Mouse (Mus musculus) G1E (cell line): ENCODE measurements around the gene Akap11.

Experiments used
- CTCF ChIP-seq: IDR thresholded peaks from 2 replicates; pipeline ENCODE4 v1.5.1; 2012; ENCODE audit warnings: low read depth, low read length, inconsistent platforms, mixed read lengths
- GATA1 ChIP-seq: IDR thresholded peaks from 2 replicates; pipeline ENCODE4 v1.6.1; 2012; ENCODE audit warnings: borderline replicate concordance, low read length, inconsistent platforms, mixed read lengths
- POLR2AphosphoS5 ChIP-seq: IDR thresholded peaks from 2 replicates; pipeline ENCODE4 v1.6.1; 2012; ENCODE audit warnings: low read depth, low read length, inconsistent platforms; ENCODE audit not compliant: insufficient replicate concordance
- TAL1 ChIP-seq: conservative IDR thresholded peaks from 2 replicates; pipeline ENCODE4 v1.6.1; 2012; ENCODE audit warnings: low read depth, low read length, inconsistent platforms, mixed read lengths

GRCm38 (mm10) chr14:78448017-78448416, 88.6 kb downstream of the Akap11 start:
- TF ChIP-seq CTCF (no peak), POLR2AphosphoS5 (no peak), TAL1 (no peak), GATA1 (no peak)
